Mouse (Mus musculus): ENCODE measurements around the gene Col5a1.

Col5a1 gene

DNA sequence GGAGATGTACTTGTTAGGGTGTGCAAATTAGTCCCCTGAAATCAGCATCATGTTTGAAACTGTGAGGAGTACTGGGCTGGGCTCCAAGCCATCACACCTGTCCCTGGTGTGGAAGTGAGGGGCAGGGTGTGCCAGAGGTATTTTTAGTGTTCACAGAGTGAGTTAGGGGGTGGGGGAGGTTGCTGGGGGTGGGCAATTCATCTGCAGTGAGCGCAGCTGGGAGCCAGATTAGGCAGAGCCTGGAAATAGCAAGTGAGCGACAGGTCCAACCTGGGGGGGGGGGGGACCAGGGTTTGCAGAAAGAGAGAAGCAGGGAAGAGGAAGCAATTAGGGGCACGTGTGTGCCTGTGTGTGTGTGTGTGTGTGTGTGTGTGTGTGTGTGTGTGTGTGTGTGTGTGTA, 89.6 kb downstream of the Col5a1 start:
- DNase-seq (ENCODE audit: low spot score), result no peak

DNA sequence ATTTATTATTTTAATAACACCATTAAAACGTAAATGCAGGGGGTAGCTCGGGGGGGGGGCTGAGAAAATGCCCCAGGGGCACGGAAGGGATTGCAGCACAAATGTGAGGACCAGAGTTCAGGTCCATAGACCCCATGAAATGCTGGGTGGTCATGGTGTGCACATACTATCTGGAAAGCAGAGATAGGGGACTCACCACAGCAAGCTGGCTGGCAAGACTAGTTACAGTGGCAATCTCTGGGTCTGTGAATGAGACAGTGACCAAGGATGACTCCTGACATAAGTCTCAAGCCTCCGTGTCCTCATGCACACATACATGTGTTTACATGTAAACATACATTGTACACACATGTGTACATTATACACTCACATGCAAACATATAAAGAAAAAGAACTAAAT, 90.3 kb downstream of the Col5a1 start:
- DNase-seq (ENCODE audit: low spot score), result no peak

DNA sequence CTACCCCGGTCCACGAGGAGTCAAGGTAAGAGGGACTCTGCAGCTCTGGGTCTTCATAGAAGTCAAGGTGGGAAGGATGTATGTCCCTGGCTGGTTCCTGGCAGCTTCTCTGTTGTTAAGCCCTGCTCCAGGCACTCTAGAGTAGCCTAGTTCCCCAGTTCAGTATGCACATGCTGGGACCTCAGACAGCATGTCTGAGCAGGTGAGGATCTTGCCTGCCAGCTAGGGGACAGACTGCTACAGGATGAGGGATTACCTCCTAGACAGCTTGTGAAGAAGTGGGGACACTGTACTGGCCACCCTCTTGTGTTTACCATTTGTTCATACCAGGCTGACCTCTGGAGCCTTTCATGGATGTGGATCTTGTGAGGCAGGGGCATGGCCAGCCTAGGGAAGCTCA, 94.8 kb downstream of the Col5a1 start:
- no peak for DNase-seq (ENCODE audit: low spot score)

- no peak for DNase-seq (ENCODE audit: low spot score)
These were observed 95.7 kb downstream of the Col5a1 start for GRCm38 (mm10) chr2:27981621-27982535.

GRCm38 (mm10) chr2:27983093-27983492, 96.9 kb downstream of the Col5a1 start:
- no peak for DNase-seq (ENCODE audit: low spot score)

- DNase-seq (ENCODE audit: low spot score), result no peak
These were observed 97.7 kb downstream of the Col5a1 start for GRCm38 (mm10) chr2:27983884-27984283.

DNA sequence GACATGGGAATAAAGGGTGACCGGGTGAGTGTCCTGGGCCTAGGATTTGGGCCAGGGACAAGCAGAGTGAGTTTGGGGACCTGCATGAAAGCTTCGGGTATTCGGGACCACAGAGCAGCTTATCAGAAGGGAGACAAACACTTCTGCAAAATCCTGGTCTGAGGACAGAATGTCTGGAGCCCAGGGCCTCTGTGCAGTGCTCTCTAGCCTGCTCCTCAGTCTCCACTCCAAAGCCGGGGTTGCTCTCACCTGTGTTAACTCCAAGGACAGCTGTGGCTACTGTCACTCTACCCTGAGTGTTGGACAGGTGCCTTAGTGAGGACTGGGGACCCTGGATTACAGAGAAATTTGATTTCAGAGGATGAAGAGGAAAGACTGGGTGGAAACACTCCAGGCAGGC, 100.5 kb downstream of the Col5a1 start:
- no peak for DNase-seq (ENCODE audit: low spot score)

- no peak for DNase-seq (ENCODE audit: low spot score)
These were observed 104.4 kb downstream of the Col5a1 start for GRCm38 (mm10) chr2:27990430-27991211.

DNA sequence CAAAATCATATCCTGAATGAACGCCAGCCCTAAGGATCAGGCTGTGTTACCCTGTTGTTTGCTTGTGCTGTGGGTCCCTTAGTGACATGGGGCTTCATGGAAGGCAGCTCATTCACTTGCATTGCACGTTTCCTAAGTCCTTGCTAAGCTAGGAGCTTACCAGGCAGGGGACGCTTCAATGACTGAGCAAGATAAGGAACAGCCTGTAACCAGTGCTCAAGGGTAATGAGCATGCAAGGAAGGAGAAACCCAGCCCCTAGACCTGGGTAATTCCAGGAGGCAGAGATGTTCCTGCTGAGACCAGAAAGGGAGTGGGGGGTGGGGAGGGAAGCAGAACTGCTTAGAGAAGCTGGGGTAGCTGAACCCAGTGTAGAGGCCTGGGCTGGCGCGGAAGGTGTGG, 107.2 kb downstream of the Col5a1 start:
- DNase-seq (ENCODE audit: low spot score), result no peak

- no peak for DNase-seq (ENCODE audit: low spot score)
These were observed 113.9 kb downstream of the Col5a1 start for GRCm38 (mm10) chr2:27999996-28000583.

GRCm38 (mm10) chr2:28000660-28001059, 114.4 kb downstream of the Col5a1 start:
- DNase-seq (ENCODE audit: low spot score), result no peak

GRCm38 (mm10) chr2:28001206-28001605, 115.0 kb downstream of the Col5a1 start:
- DNase-seq (ENCODE audit: low spot score), result no peak

GRCm38 (mm10) chr2:28005187-28005586, 119.0 kb downstream of the Col5a1 start:
- DNase-seq (ENCODE audit: low spot score), result no peak

DNA sequence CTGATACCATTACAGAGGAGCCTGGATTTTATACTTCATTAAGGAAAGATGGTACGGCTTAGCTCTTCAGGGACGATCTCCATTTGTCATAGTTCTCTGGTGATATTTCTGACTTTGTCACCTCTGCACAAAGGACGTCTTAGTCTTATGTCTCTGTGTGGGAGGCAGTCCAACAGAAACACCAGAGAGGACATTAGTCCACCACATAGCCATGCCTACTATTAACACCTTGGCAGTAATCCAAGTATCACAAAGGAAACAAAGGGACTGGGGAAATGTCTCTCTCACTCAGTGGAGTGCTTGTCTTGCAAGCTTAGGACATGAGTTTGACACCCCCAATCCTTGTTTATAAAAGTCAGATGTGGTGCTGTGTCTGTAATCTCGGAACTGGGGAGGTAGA, 122.0 kb downstream of the Col5a1 start:
- no peak for DNase-seq (ENCODE audit: low spot score)

- DNase-seq (ENCODE audit: low spot score), result no peak
These were observed 126.1 kb downstream of the Col5a1 start for GRCm38 (mm10) chr2:28012367-28012766.

GRCm38 (mm10) chr2:28014778-28015177, 128.6 kb downstream of the Col5a1 start:
- no peak for DNase-seq (ENCODE audit: low spot score)

GRCm38 (mm10) chr2:28024416-28024815, 138.2 kb downstream of the Col5a1 start:
- DNase-seq (ENCODE audit: low spot score), result no peak

DNA sequence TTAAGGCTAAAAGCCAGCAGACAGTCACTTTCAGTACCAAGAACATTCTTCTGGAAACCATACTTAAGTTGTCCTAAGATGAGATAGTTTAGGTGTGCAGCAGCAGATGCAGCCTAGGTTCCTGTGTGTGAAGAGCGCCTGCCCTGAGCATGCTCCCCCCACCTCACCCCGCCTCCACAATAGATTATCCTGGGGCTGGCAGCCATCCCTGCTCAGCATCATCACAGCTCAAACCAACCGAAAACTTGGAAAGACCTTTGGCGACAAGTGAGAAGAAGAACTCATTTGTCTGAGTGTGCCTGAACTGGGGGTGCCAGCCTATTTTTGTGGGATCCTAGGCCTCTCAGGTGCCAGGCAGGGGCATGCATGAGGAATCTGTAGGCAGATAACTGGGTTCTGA, 139.6 kb downstream of the Col5a1 start:
- no peak for DNase-seq (ENCODE audit: low spot score)

GRCm38 (mm10) chr2:28031860-28032259, 145.6 kb downstream of the Col5a1 start:
- no peak for DNase-seq (ENCODE audit: low spot score)

DNA sequence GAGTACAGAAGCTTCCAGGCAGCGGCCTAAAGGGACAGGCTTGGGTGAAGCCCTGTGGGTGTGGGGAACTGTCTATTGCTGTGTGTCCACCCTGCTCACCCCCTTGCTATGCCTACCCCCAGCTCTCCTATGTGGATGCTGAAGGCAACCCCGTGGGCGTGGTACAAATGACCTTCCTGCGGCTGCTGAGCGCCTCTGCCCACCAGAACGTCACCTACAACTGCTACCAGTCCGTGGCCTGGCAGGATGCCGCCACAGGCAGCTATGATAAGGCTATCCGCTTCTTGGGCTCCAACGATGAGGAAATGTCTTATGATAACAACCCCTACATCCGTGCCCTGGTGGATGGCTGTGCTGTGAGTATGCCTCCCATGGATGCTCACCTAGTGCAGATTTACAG, 146.2 kb downstream of the Col5a1 start:
- DNase-seq (ENCODE audit: low spot score), result no peak

DNA sequence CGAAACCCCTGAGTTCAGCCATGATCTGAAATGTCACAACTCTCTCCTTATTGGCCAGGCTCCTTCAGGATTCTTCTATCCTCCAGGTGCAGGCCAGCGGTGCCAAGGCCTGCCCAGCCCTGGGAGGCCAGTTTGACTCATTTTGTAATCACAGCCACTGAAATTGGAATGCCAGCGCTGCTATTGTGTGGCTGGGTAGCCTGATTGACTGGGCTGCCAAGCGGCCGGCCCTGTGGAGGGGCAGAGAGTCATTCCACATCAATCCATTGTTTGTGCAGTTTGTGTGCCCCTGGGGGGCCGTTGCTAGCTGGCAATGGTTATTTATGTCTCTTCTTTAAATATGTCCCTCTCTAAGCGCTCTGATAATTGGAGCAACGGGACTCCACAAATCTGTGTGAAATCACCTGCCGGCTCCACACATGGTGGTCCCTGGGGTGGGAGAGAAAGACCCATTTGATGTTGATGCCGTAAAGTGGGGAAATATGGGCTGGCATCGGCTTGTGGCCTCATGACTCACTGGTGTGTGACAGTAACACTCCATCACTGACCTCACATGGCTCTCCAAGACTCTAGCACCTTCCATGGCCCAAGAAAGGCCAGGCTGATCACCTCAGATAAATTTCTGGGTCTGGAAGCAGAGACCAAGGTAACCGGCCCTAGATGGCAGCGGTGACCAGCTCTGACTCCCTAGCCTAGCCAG, 147.9 kb downstream of the Col5a1 start:
- DNase-seq (ENCODE audit: low spot score), result no peak

DNA sequence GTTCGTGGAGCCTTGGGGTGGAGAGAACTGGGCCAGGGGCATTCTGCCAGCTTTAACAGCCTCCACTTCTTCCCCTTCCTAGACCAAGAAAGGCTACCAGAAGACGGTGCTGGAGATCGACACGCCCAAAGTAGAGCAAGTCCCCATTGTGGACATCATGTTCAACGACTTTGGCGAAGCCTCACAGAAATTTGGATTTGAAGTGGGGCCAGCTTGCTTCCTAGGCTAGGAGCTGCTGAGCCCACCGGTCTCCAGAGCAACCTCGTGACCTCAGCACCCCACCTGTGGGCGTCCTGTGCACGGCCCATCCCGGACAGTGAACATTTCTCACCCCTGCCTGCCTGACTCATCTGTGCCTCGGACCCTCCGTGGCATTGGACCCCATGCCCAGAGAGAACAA, 150.6 kb downstream of the Col5a1 start:
- no peak for DNase-seq (ENCODE audit: low spot score)
